Mouse (Mus musculus) liver, embryonic 12.5 days (tissue): Measurements from ENCODE around the gene Gpr180. TPM values are rescaled to one million over a fixed set of nuclear protein-coding genes. Genes with fewer than 3 reads are reported as not detected.
A peak's percentile ranks its signal among the peaks of the same experiment; 100 is the strongest.
"Not testable (repeated sequence)": the region's sequence is repeated elsewhere in the genome, so short reads cannot be mapped to it uniquely, and the experiment has no call there.

ENCODE experiments used
- ATAC-seq: fragments of 200-750 bp; cut with Nextera tagmentation; 2 replicates; pipeline ENCODE4 v1.8.0; 2017; ENCODE audit warnings: moderate number of reproducible peaks, mild to moderate bottlenecking, moderate library complexity
- H3K27ac ChIP-seq: fragments of 300-500 bp; sonication (generic); 2 replicates; pipeline ENCODE4 v1.5.1; 2016; ENCODE audit warnings: mild to moderate bottlenecking
- H3K27me3 ChIP-seq: fragments of 300-500 bp; sonication (generic); replicated peaks from 2 replicates; pipeline ENCODE4 v1.6.1; 2016; ENCODE audit warnings: mild to moderate bottlenecking, moderate library complexity
- H3K36me3 ChIP-seq: fragments of 300-500 bp; sonication (generic); 2 replicates; pipeline ENCODE4 v1.6.1; 2016; ENCODE audit warnings: mild to moderate bottlenecking, moderate library complexity
- H3K4me1 ChIP-seq: fragments of 300-500 bp; sonication (generic); 2 replicates; pipeline ENCODE4 v1.6.1; 2016
- H3K4me2 ChIP-seq: fragments of 300-500 bp; sonication (generic); 2 replicates; pipeline ENCODE4 v1.6.1; 2016; ENCODE audit warnings: mild to moderate bottlenecking, moderate library complexity
- H3K4me3 ChIP-seq: fragments of 300-500 bp; sonication (generic); 2 replicates; pipeline ENCODE4 v1.5.1; 2016; ENCODE audit warnings: mild to moderate bottlenecking, moderate library complexity
- H3K9ac ChIP-seq: fragments of 300-500 bp; sonication (generic); 2 replicates; pipeline ENCODE4 v1.6.1; 2016; ENCODE audit warnings: mild to moderate bottlenecking, moderate library complexity
- H3K9me3 ChIP-seq: fragments of 300-500 bp; sonication (generic); replicated peaks from 2 replicates; pipeline ENCODE4 v1.6.1; 2016; ENCODE audit warnings: mild to moderate bottlenecking, moderate library complexity
- WGBS: fragments of 180-500 bp; shearing (Covaris S2); methylation state at CpG from one replicate; pipeline ENCODE4 v1.1.7; 2016; ENCODE audit not compliant: insufficient replicate concordance; 5-methylcytosine and 5-hydroxymethylcytosine counted together
- polyA plus RNA-seq: library from polyadenylated mRNA; unstranded; fragments of >200 nt; fragmentation: Nextera tagmentation; extraction: Ambion mirVana; gene quantifications from 2 replicates; pipeline ENCODE4 v1.2.1, GENCODE M21; 2016

Gpr180 gene
- 18.0 and 19.2 TPM in 2 replicates for polyA plus RNA-seq

- under 1% methylated on average over 73 of the region's 77 CpGs for WGBS
- H3K9me3 ChIP-seq = no peaks in the 10 kb centered on the region
Observed at GRCm38 (mm10) chr14:118136744-118137452, at the start of gene Gpr180. TSS of gene Gpr180 (plus strand) at chr14:118137158.

GRCm38 (mm10) chr14:118088437-118089207, 48.3 kb upstream of the Gpr180 start:
- Histone ChIP-seq H3K9me3 (no peaks in the 10 kb centered on the region), H3K9ac (peak overlapping the region; percentile 73), H3K4me3 (peak overlapping the region; percentile 75), H3K27ac (peak overlapping the region; percentile 46; the same call in 1 of the 2 replicates), H3K27me3 (peaks cover 6% of the 10 kb centered on the region; the same call in 1 of the 2 replicates), H3K36me3 (no peaks in the 10 kb centered on the region), H3K4me1 (peaks cover 17% of the 10 kb centered on the region), H3K4me2 (peak overlapping the region; percentile 81)
- 14% methylated on average over 22 of the region's 22 CpGs for WGBS
- ATAC-seq = peak; percentile 74

More at GRCm38 (mm10) chr14:118136744-118137452, at the start of gene Gpr180:
- no peaks in the 10 kb centered on the region for H3K27me3 ChIP-seq
- H3K4me3 ChIP-seq = peak within 1 kb of the TSS; percentile 68
- H3K4me1 ChIP-seq = peaks cover 32% of the 10 kb centered on the region
- peak within 1 kb of the TSS; percentile 94 for H3K4me2 ChIP-seq
- peak; percentile 93 for ATAC-seq
- H3K36me3 ChIP-seq = peaks cover 24% of the 10 kb centered on the region
- peak within 1 kb of the TSS; percentile 45 for H3K27ac ChIP-seq
- peak within 1 kb of the TSS; percentile 79 for H3K9ac ChIP-seq

GRCm38 (mm10) chr14:118089215-118089805, 47.6 kb upstream of the Gpr180 start:
- under 1% methylated on average over 44 of the region's 44 CpGs for WGBS
- peak; percentile 82 for ATAC-seq
- H3K4me3 ChIP-seq = peak overlapping the region; percentile 75
- peaks cover 3% of the 10 kb centered on the region; the same call in 1 of the 2 replicates for H3K27me3 ChIP-seq
- no peaks in the 10 kb centered on the region for H3K9me3 ChIP-seq
- H3K9ac ChIP-seq = peak overlapping the region; percentile 73
- peak overlapping the region; percentile 81 for H3K4me2 ChIP-seq
- peaks cover 17% of the 10 kb centered on the region for H3K4me1 ChIP-seq
- peak overlapping the region; percentile 46; the same call in 1 of the 2 replicates for H3K27ac ChIP-seq
- H3K36me3 ChIP-seq = no peaks in the 10 kb centered on the region

- Histone ChIP-seq H3K27ac (peak overlapping the region; percentile 46; the same call in 1 of the 2 replicates), H3K4me2 (peak overlapping the region; percentile 81), H3K27me3 (peaks cover 3% of the 10 kb centered on the region; the same call in 1 of the 2 replicates), H3K36me3 (no peaks in the 10 kb centered on the region), H3K4me1 (peaks cover 17% of the 10 kb centered on the region), H3K4me3 (peak overlapping the region; percentile 75), H3K9ac (peak overlapping the region; percentile 73), H3K9me3 (no peaks in the 10 kb centered on the region)
- 2% methylated on average over 18 of the region's 18 CpGs for WGBS
- ATAC-seq = peak; percentile 57
Observed at GRCm38 (mm10) chr14:118089806-118090392, 47.1 kb upstream of the Gpr180 start.

- H3K27ac ChIP-seq = no peak overlapping the region
- H3K9me3 ChIP-seq = no peaks in the 10 kb centered on the region
- H3K4me2 ChIP-seq = no peak overlapping the region
- H3K9ac ChIP-seq = no peak overlapping the region
- H3K4me3 ChIP-seq = no peak overlapping the region
- ATAC-seq = 0 out of 2 replicates have a peak, but pooled peaks have one; percentile 44
- no peaks in the 10 kb centered on the region for H3K27me3 ChIP-seq
- peaks cover 18% of the 10 kb centered on the region for H3K4me1 ChIP-seq
- no peaks in the 10 kb centered on the region for H3K36me3 ChIP-seq
- WGBS = 46% methylated on average over 2 of the region's 2 CpGs
Observed at GRCm38 (mm10) chr14:118098265-118098664, 38.7 kb upstream of the Gpr180 start.

- no peak overlapping the region for H3K4me2 ChIP-seq
- WGBS = 67% methylated on average over 14 of the region's 14 CpGs
Observed at GRCm38 (mm10) chr14:118101227-118101990, 35.5 kb upstream of the Gpr180 start.

GRCm38 (mm10) chr14:118107479-118107878, 29.5 kb upstream of the Gpr180 start:
- peaks cover 14% of the 10 kb centered on the region for H3K36me3 ChIP-seq
- peak; percentile 59; the same call in 1 of the 2 replicates for ATAC-seq
- H3K27me3 ChIP-seq, H3K9ac ChIP-seq, H3K27ac ChIP-seq, H3K4me3 ChIP-seq, H3K4me2 ChIP-seq, H3K9me3 ChIP-seq: not testable (repeated sequence)
- peaks cover 10% of the 10 kb centered on the region for H3K4me1 ChIP-seq
- 88% methylated on average over 2 of the region's 2 CpGs for WGBS

More at GRCm38 (mm10) chr14:118101227-118101990, 35.5 kb upstream of the Gpr180 start:
- H3K27me3 ChIP-seq = no peaks in the 10 kb centered on the region
- H3K4me1 ChIP-seq = peaks cover 18% of the 10 kb centered on the region
- ATAC-seq = no peak
- no peak overlapping the region for H3K27ac ChIP-seq
- no peaks in the 10 kb centered on the region for H3K9me3 ChIP-seq
- H3K9ac ChIP-seq = no peak overlapping the region
- no peak overlapping the region for H3K4me3 ChIP-seq
- no peaks in the 10 kb centered on the region for H3K36me3 ChIP-seq

GRCm38 (mm10) chr14:118113116-118113515, 23.8 kb upstream of the Gpr180 start:
- Histone ChIP-seq H3K27ac (no peak overlapping the region), H3K4me1 (no peaks in the 10 kb centered on the region), H3K4me3 (no peak overlapping the region), H3K4me2 (no peak overlapping the region), H3K9me3 (no peaks in the 10 kb centered on the region), H3K27me3 (no peaks in the 10 kb centered on the region), H3K36me3 (peaks cover 67% of the 10 kb centered on the region), H3K9ac (no peak overlapping the region)
- ATAC-seq = no peak
- WGBS = 77% methylated on average over 6 of the region's 6 CpGs

- no peak overlapping the region for H3K9ac ChIP-seq
- no peaks in the 10 kb centered on the region for H3K9me3 ChIP-seq
- no peak overlapping the region for H3K27ac ChIP-seq
- 51% methylated on average over 5 of the region's 5 CpGs for WGBS
- peaks cover 91% of the 10 kb centered on the region for H3K36me3 ChIP-seq
- H3K4me1 ChIP-seq = peaks cover 14% of the 10 kb centered on the region; the same call in 1 of the 2 replicates
- no peaks in the 10 kb centered on the region for H3K27me3 ChIP-seq
- no peak overlapping the region for H3K4me2 ChIP-seq
- no peak for ATAC-seq
- no peak overlapping the region for H3K4me3 ChIP-seq
Observed at GRCm38 (mm10) chr14:118124129-118124528, 12.8 kb upstream of the Gpr180 start.

GRCm38 (mm10) chr14:118124771-118125170, 12.2 kb upstream of the Gpr180 start:
- Histone ChIP-seq H3K27me3 (no peaks in the 10 kb centered on the region), H3K27ac (no peak overlapping the region), H3K36me3 (peaks cover 90% of the 10 kb centered on the region), H3K9ac (no peak overlapping the region), H3K4me1 (peaks cover 14% of the 10 kb centered on the region; the same call in 1 of the 2 replicates), H3K4me2 (no peak overlapping the region), H3K9me3 (no peaks in the 10 kb centered on the region), H3K4me3 (no peak overlapping the region)
- no peak for ATAC-seq
- 74% methylated on average over 4 of the region's 4 CpGs for WGBS

- Histone ChIP-seq H3K4me2 (no peak overlapping the region), H3K9me3 (no peaks in the 10 kb centered on the region), H3K9ac (no peak overlapping the region), H3K36me3 (peaks cover 74% of the 10 kb centered on the region), H3K27me3 (no peaks in the 10 kb centered on the region), H3K4me1 (peaks cover 22% of the 10 kb centered on the region), H3K4me3 (no peak overlapping the region), H3K27ac (no peak overlapping the region)
- no peak for ATAC-seq
- WGBS = 75% methylated on average over 5 of the region's 5 CpGs
Observed at GRCm38 (mm10) chr14:118126301-118126700, 10.7 kb upstream of the Gpr180 start.
